Mouse (Mus musculus) embryo, embryonic 11 days (tissue): ENCODE results near the gene Alkbh5.
"Not testable (repeated sequence)": the region's sequence is repeated elsewhere in the genome, so short reads cannot be mapped to it uniquely, and the experiment has no call there.

Experiments
- DNase-seq: peaks from one replicate; pipeline ENCODE4 v3.0.0-alpha.2; 2015

The Alkbh5 gene

GRCm38 (mm10) chr11:60543211-60543610 is 7.0 kb downstream of the Alkbh5 start:
- DNase-seq = not testable (repeated sequence)

GRCm38 (mm10) chr11:60545433-60545832 is 9.3 kb downstream of the Alkbh5 start:
- no peak for DNase-seq

- DNase-seq = no peak
Observed at GRCm38 (mm10) chr11:60548112-60548511, 11.9 kb downstream of the Alkbh5 start.

- DNase-seq = no peak
Observed at GRCm38 (mm10) chr11:60553091-60553490, 16.9 kb downstream of the Alkbh5 start.

GRCm38 (mm10) chr11:60557675-60558074 is 21.5 kb downstream of the Alkbh5 start:
- DNase-seq = no peak

GRCm38 (mm10) chr11:60559342-60559741 is 23.2 kb downstream of the Alkbh5 start:
- DNase-seq = peak; percentile 68

- DNase-seq = not testable (repeated sequence)
Observed at GRCm38 (mm10) chr11:60574006-60574405, 37.8 kb downstream of the Alkbh5 start.
